Mouse (Mus musculus): Measurements from ENCODE around the gene Umps. TPM values are rescaled to one million over a fixed set of nuclear protein-coding genes. Genes with fewer than 3 reads are reported as not detected.

The Umps gene
- polyA plus RNA-seq, 1 experiment from 2014 or later: 62.9 TPM

Other genes with a start within 250 kb of the Umps start
- gene Muc13, start 173.0 kb downstream of the Umps start, polyA plus RNA-seq (2014; fragmentation: Nextera tagmentation; extraction: Ambion mirVana): 0.56 and 0.69 TPM in 2 replicates
- 32.5 and 37.2 TPM in 2 replicates for gene Itgb5, start 137.4 kb downstream of the Umps start, polyA plus RNA-seq (2014; fragmentation: Nextera tagmentation; extraction: Ambion mirVana)